Mouse (Mus musculus) stomach, postnatal 0 days (tissue): ENCODE results near the gene Glrx5.

ENCODE experiments used
- CTCF ChIP-seq: IDR thresholded peaks from 2 replicates; pipeline ENCODE4 v1.5.1; 2016; ENCODE audit warnings: antibody characterized with exemption, low read depth, mild to moderate bottlenecking, moderate library complexity
- EP300 ChIP-seq: optimal IDR thresholded peaks from 2 replicates; pipeline ENCODE3; 2016; ENCODE audit warnings: antibody characterized with exemption

GRCm38 (mm10) chr12:105085296-105085695, 52.8 kb downstream of the Glrx5 start:
- TF ChIP-seq CTCF (no peak), EP300 (no peak)
